Mouse (Mus musculus): ENCODE data around the gene Dync2h1.

- TF ChIP-seq POLR2A (IDR thresholded peaks at IDR 0.05; ENCODE audit: low read depth, low read length) = no peak
- TF ChIP-seq CTCF (IDR thresholded peaks at IDR 0.05; ENCODE audit: extremely low read depth, insufficient read depth, insufficient read length, insufficient replicate concordance) = no peak
Observed at GRCm38 (mm10) chr9:6988893-6989685, 195.2 kb downstream of the Dync2h1 start.

Data from spleen, adult 2 months (tissue).